Mouse (Mus musculus) stomach, embryonic 15.5 days (tissue): Measurements from ENCODE around the gene Atp6v0c. TPM values are rescaled to one million over a fixed set of nuclear protein-coding genes. Genes with fewer than 3 reads are reported as not detected.
"Not testable (repeated sequence)": the region's sequence is repeated elsewhere in the genome, so short reads cannot be mapped to it uniquely, and the experiment has no call there.

ENCODE experiments used
- ATAC-seq: fragments of 200-750 bp; cut with Nextera tagmentation; 2 replicates; pipeline ENCODE4 v1.8.0; 2017; ENCODE audit warnings: low read depth, moderate number of reproducible peaks, moderate TSS enrichment; ENCODE audit not compliant: insufficient read depth, low FRiP score
- H3K27ac ChIP-seq: fragments of 300-500 bp; sonication (generic); 2 replicates; pipeline ENCODE4 v1.5.1; 2015; ENCODE audit warnings: mild to moderate bottlenecking, inconsistent platforms
- H3K27me3 ChIP-seq: fragments of 300-500 bp; sonication (generic); replicated peaks from 2 replicates; pipeline ENCODE4 v1.6.1; 2015; ENCODE audit warnings: inconsistent platforms
- H3K36me3 ChIP-seq: fragments of 300-500 bp; sonication (generic); 2 replicates; pipeline ENCODE4 v1.6.1; 2015; ENCODE audit warnings: inconsistent platforms
- H3K4me1 ChIP-seq: fragments of 300-500 bp; sonication (generic); 2 replicates; pipeline ENCODE4 v1.6.1; 2015; ENCODE audit warnings: inconsistent platforms
- H3K4me2 ChIP-seq: fragments of 300-500 bp; sonication (generic); 2 replicates; pipeline ENCODE4 v1.6.1; 2015; ENCODE audit warnings: mild to moderate bottlenecking, inconsistent platforms
- H3K4me3 ChIP-seq: fragments of 300-500 bp; sonication (generic); replicated peaks from 2 replicates; pipeline ENCODE4 v1.5.1; 2015; ENCODE audit warnings: inconsistent platforms
- H3K9ac ChIP-seq: fragments of 300-500 bp; sonication (generic); 2 replicates; pipeline ENCODE4 v1.6.1; 2015; ENCODE audit warnings: inconsistent platforms
- H3K9me3 ChIP-seq: fragments of 300-500 bp; sonication (generic); 2 replicates; pipeline ENCODE4 v1.6.1; 2016; ENCODE audit warnings: inconsistent platforms
- WGBS: fragments of 180-500 bp; shearing (Covaris S2); methylation state at CpG from one replicate; pipeline ENCODE4 v1.1.7; 2015; 5-methylcytosine and 5-hydroxymethylcytosine counted together
- polyA plus RNA-seq: library from polyadenylated mRNA; unstranded; fragments of >200 nt; fragmentation: Nextera tagmentation; extraction: Ambion mirVana; gene quantifications from 2 replicates; pipeline ENCODE4 v1.2.1, GENCODE M21; 2015

Gene Atp6v0c
- polyA plus RNA-seq, 1 experiment from 2014 or later = 512 TPM

- H3K4me2 ChIP-seq, H3K9me3 ChIP-seq, H3K36me3 ChIP-seq, H3K4me1 ChIP-seq, H3K27me3 ChIP-seq, H3K4me3 ChIP-seq, ATAC-seq, H3K9ac ChIP-seq, H3K27ac ChIP-seq: not testable (repeated sequence)
- 90% methylated on average over 4 of the region's 4 CpGs for WGBS
Measured at GRCm38 (mm10) chr17:24132919-24133318, 36.6 kb downstream of the Atp6v0c start.

GRCm38 (mm10) chr17:24131570-24131969 lies 37.9 kb downstream of the Atp6v0c start:
- no peak for ATAC-seq
- H3K9me3 ChIP-seq = no peaks in the 10 kb centered on the region
- H3K4me3 ChIP-seq = no peak overlapping the region
- no peaks in the 10 kb centered on the region for H3K36me3 ChIP-seq
- H3K4me2 ChIP-seq = no peak overlapping the region
- 91% methylated on average over 3 of the region's 3 CpGs for WGBS
- H3K27me3 ChIP-seq = no peaks in the 10 kb centered on the region
- H3K9ac ChIP-seq = no peak overlapping the region
- no peak overlapping the region for H3K27ac ChIP-seq
- no peaks in the 10 kb centered on the region for H3K4me1 ChIP-seq

GRCm38 (mm10) chr17:24129246-24129645 lies 40.3 kb downstream of the Atp6v0c start:
- not testable (repeated sequence) for ATAC-seq, H3K27me3 ChIP-seq, H3K4me1 ChIP-seq, H3K9me3 ChIP-seq, H3K27ac ChIP-seq, H3K4me3 ChIP-seq, H3K9ac ChIP-seq, H3K4me2 ChIP-seq, H3K36me3 ChIP-seq
- WGBS = 81% methylated on average over 4 of the region's 4 CpGs

- Histone ChIP-seq H3K4me3 (no peak overlapping the region), H3K4me2 (no peak overlapping the region), H3K27me3 (no peaks in the 10 kb centered on the region), H3K36me3 (no peaks in the 10 kb centered on the region), H3K9me3 (no peaks in the 10 kb centered on the region), H3K27ac (no peak overlapping the region), H3K4me1 (no peaks in the 10 kb centered on the region), H3K9ac (no peak overlapping the region)
- 80% methylated on average over 1 of the region's 1 CpGs for WGBS
- ATAC-seq = no peak
Measured at GRCm38 (mm10) chr17:24127592-24127991, 41.9 kb downstream of the Atp6v0c start.

GRCm38 (mm10) chr17:24126801-24127200 lies 42.7 kb downstream of the Atp6v0c start:
- no peaks in the 10 kb centered on the region for H3K9me3 ChIP-seq

GRCm38 (mm10) chr17:24119446-24119845 lies 50.1 kb downstream of the Atp6v0c start:
- H3K27me3 ChIP-seq = no peaks in the 10 kb centered on the region
- no peaks in the 10 kb centered on the region for H3K36me3 ChIP-seq
- H3K9ac ChIP-seq = no peak overlapping the region
- H3K4me2 ChIP-seq = no peak overlapping the region
- H3K4me3 ChIP-seq = no peak overlapping the region
- H3K4me1 ChIP-seq = no peaks in the 10 kb centered on the region
- H3K9me3 ChIP-seq = no peaks in the 10 kb centered on the region
- 83% methylated on average over 3 of the region's 3 CpGs for WGBS
- H3K27ac ChIP-seq = no peak overlapping the region
- no peak for ATAC-seq

More at GRCm38 (mm10) chr17:24126801-24127200, 42.7 kb downstream of the Atp6v0c start:
- Histone ChIP-seq H3K9ac (no peak overlapping the region), H3K4me2 (no peak overlapping the region), H3K4me3 (no peak overlapping the region), H3K27me3 (no peaks in the 10 kb centered on the region), H3K4me1 (no peaks in the 10 kb centered on the region), H3K27ac (no peak overlapping the region), H3K36me3 (no peaks in the 10 kb centered on the region)
- WGBS = 68% methylated on average over 3 of the region's 3 CpGs
- no peak for ATAC-seq

Other genes starting within 250 kb of the Atp6v0c start
- not detected in 2 replicates for gene Sbp, start 228.0 kb downstream of the Atp6v0c start, polyA plus RNA-seq
- not detected in 2 replicates for gene Sbpl, start 214.4 kb downstream of the Atp6v0c start, polyA plus RNA-seq
- gene Prss30, start 189.1 kb downstream of the Atp6v0c start, polyA plus RNA-seq = 0.45 TPM in 1 of 2 replicates, not detected in the other
- gene Prss22, start 171.6 kb downstream of the Atp6v0c start, polyA plus RNA-seq = 1.9 and 3.0 TPM in 2 replicates
- 2.4 and 6.3 TPM in 2 replicates for gene Prss27, start 131.6 kb downstream of the Atp6v0c start, polyA plus RNA-seq
- 58.4 and 61.4 TPM in 2 replicates for gene Kctd5, start 96.2 kb downstream of the Atp6v0c start, polyA plus RNA-seq
- 36.1 and 38.9 TPM in 2 replicates for gene Pdpk1, start 18.8 kb downstream of the Atp6v0c start, polyA plus RNA-seq
- 25.1 and 29.3 TPM in 2 replicates for gene Amdhd2, start 5.9 kb downstream of the Atp6v0c start, polyA plus RNA-seq
- gene Tbc1d24, start 35.9 kb upstream of the Atp6v0c start, polyA plus RNA-seq = 5.0 and 6.3 TPM in 2 replicates
- 8.1 and 8.5 TPM in 2 replicates for gene Ntn3, start 39.8 kb upstream of the Atp6v0c start, polyA plus RNA-seq
- 9.8 and 10.0 TPM in 2 replicates for gene Tedc2, start 51.1 kb upstream of the Atp6v0c start, polyA plus RNA-seq
- 54.2 and 55.0 TPM in 2 replicates for gene Ccnf, start 81.8 kb upstream of the Atp6v0c start, polyA plus RNA-seq
- 0.09 and 0.23 TPM in 2 replicates for gene Abca17, start 181.4 kb upstream of the Atp6v0c start, polyA plus RNA-seq
- gene Abca3, start 182.2 kb upstream of the Atp6v0c start, polyA plus RNA-seq = 11.9 TPM in 2 replicates
- 230 and 250 TPM in 2 replicates for gene Rnps1, start 244.9 kb upstream of the Atp6v0c start, polyA plus RNA-seq